8 mouse cellular contexts compared by ENCODE assay signal in the genomic region with DNA sequence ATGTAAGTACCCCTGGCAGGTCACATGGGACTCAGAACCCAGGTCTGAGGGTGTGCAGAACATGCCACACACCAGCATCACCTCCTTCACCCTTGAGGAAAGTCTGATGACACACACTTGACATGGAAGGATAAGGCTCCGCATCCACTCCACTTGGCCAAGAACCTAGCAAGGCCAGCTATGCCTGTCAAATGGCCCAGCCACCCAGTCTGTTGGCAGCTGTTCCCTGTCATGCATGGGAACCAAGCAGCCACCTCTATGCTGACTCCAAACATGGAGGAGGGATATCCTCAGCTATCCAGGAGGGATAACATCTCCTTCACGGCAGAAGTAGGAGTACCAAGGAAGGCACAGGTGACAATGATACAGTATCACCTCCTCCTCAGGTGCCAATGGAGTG. TPM values are rescaled to one million over a fixed set of nuclear protein-coding genes. Genes with fewer than 3 reads are reported as not detected.
DNase-seq lines count a peak whose midpoint lies in the region; ATAC-seq and TF ChIP-seq lines count a peak whose summit lies in the region.

No protein-coding gene starts in this region.

- no peak for ATAC-seq in G1E (ENCODE audit: extremely low read depth, insufficient number of reproducible peaks, low FRiP score, poor library complexity, severe bottlenecking)
- ATAC-seq in forebrain, postnatal 0 days, result no peak
- ATAC-seq in liver, postnatal 0 days, result no peak

- TF ChIP-seq CTCF in G1E (IDR thresholded peaks at IDR 0.05; ENCODE audit: low read depth, low read length), result no peak
- TF ChIP-seq CTCF in forebrain, postnatal 0 days (IDR thresholded peaks at IDR 0.05; ENCODE audit: low read depth), result no peak
- no peak for TF ChIP-seq CTCF in liver, postnatal 0 days (IDR thresholded peaks at IDR 0.05; ENCODE audit: low read depth)

- H3K27ac ChIP-seq in heart, embryonic 10.5 days, result peak overlapping the region; percentile 93; the same call in 1 of the 2 replicates
- no peak overlapping the region for H3K27ac ChIP-seq in forebrain, postnatal 0 days (ENCODE audit: low read depth, low read length)
- no peak overlapping the region for H3K27ac ChIP-seq in liver, postnatal 0 days (ENCODE audit: low read depth)

- peak overlapping the region; percentile 81 for H3K4me3 ChIP-seq in heart, embryonic 10.5 days
- H3K4me3 ChIP-seq in G1E (ENCODE audit: low read depth, low read length), result peak overlapping the region; percentile 77; the same call in 1 of the 2 replicates
- peak overlapping the region; percentile 67 for H3K4me3 ChIP-seq in forebrain, postnatal 0 days (ENCODE audit: low read depth, low read length)
- H3K4me3 ChIP-seq in liver, postnatal 0 days (ENCODE audit: low read depth, low read length), result no peak overlapping the region; the same call in 1 of the 2 replicates

- intact Hi-C loops in heart, postnatal 36 days (cut with DNase I), result loop anchor here (2.0 kb wide), 1 partner anchor 56 kb away; no protein-coding TSS in a partner anchor
- intact Hi-C loops in left cerebral cortex, postnatal 36 days (cut with DNase I), result loop anchor here (5.0 kb wide), 1 partner anchor 64 kb away; no protein-coding TSS in a partner anchor

- H3K4me1 ChIP-seq in heart, embryonic 10.5 days, result peaks cover 21% of the 10 kb centered on the region
- H3K4me1 ChIP-seq in G1E (ENCODE audit: insufficient read depth, low read depth, low read length), result peaks cover 53% of the 10 kb centered on the region
- peaks cover 15% of the 10 kb centered on the region for H3K4me1 ChIP-seq in forebrain, postnatal 0 days (ENCODE audit: insufficient read depth)
- H3K4me1 ChIP-seq in liver, postnatal 0 days (ENCODE audit: insufficient read depth), result peaks cover 16% of the 10 kb centered on the region

- peak overlapping the region; percentile 68; the same call in 1 of the 2 replicates for H3K9ac ChIP-seq in forebrain, postnatal 0 days
- no peak overlapping the region for H3K9ac ChIP-seq in liver, postnatal 0 days (replicated peaks)

- DNase-seq in heart, embryonic 10.5 days (ENCODE audit: low spot score), result no peak
- DNase-seq in heart, postnatal 36 days, result no peak
- DNase-seq in G1E (ENCODE audit: low spot score), result no peak
- DNase-seq in forebrain, postnatal 0 days, result no peak
- no peak for DNase-seq in liver, postnatal 0 days
- DNase-seq in gastrocnemius, adult 18-20 months (ENCODE audit: low spot score), result no peak
- no peak for DNase-seq in adrenal gland, postnatal 10 days
- no peak for DNase-seq in left cerebral cortex, postnatal 36 days (ENCODE audit: low spot score in 2 of 2)

- H3K27me3 ChIP-seq in heart, embryonic 10.5 days (ENCODE audit: insufficient read depth, poor library complexity, severe bottlenecking), result no peaks in the 10 kb centered on the region
- no peaks in the 10 kb centered on the region for H3K27me3 ChIP-seq in G1E (ENCODE audit: insufficient read depth, low read length)
- no peaks in the 10 kb centered on the region for H3K27me3 ChIP-seq in forebrain, postnatal 0 days (ENCODE audit: insufficient read depth, low read length)
- no peaks in the 10 kb centered on the region for H3K27me3 ChIP-seq in liver, postnatal 0 days (ENCODE audit: insufficient read depth, low read length)

- 0 out of 2 replicates have a peak, but pooled peaks cover 5% of the 10 kb centered on the region for H3K36me3 ChIP-seq in heart, embryonic 10.5 days
- peaks cover 32% of the 10 kb centered on the region for H3K36me3 ChIP-seq in G1E (replicated peaks)
- no peaks in the 10 kb centered on the region for H3K36me3 ChIP-seq in forebrain, postnatal 0 days (ENCODE audit: insufficient read depth)
- H3K36me3 ChIP-seq in liver, postnatal 0 days (replicated peaks; ENCODE audit: insufficient read depth, low read length), result no peaks in the 10 kb centered on the region; the same call in 1 of the 2 replicates

- WGBS in heart, embryonic 10.5 days, result 83% methylated on average over 2 of the region's 2 CpGs
- WGBS in forebrain, postnatal 0 days, result 87% methylated on average over 2 of the region's 2 CpGs
- WGBS in liver, postnatal 0 days (ENCODE audit: insufficient replicate concordance), result 73% methylated on average over 2 of the region's 2 CpGs

- no peaks in the 10 kb centered on the region for H3K9me3 ChIP-seq in heart, embryonic 10.5 days
- H3K9me3 ChIP-seq in G1E (replicated peaks), result no peaks in the 10 kb centered on the region
- H3K9me3 ChIP-seq in forebrain, postnatal 0 days (ENCODE audit: low read length), result no peaks in the 10 kb centered on the region
- no peaks in the 10 kb centered on the region for H3K9me3 ChIP-seq in liver, postnatal 0 days (ENCODE audit: low read length)

- no peak for TF ChIP-seq EP300 in liver, postnatal 0 days (IDR thresholded peaks at IDR 0.05; ENCODE audit: low read depth)

- peak overlapping the region; percentile 77 for H3K4me2 ChIP-seq in forebrain, postnatal 0 days (ENCODE audit: low read depth)
- peak overlapping the region; percentile 93 for H3K4me2 ChIP-seq in liver, postnatal 0 days (ENCODE audit: low read depth, low read length)

RNA-seq across cellular contexts. Expression of a gene that starts 1.0 kb away (rescaled TPM):
- polyA plus RNA-seq in heart, embryonic 10.5 days (2016; fragmentation: Nextera tagmentation; extraction: Ambion mirVana), result 13.0 and 15.8 TPM in 2 replicates
- 1 to 10 TPM; 8.2 to 9.8 TPM for total RNA-seq in heart, postnatal 36 days (2021)
- 15.3 and 17.9 TPM in 2 replicates for total RNA-seq in G1E (2014; fragmentation: Nextera tagmentation)
- total RNA-seq in G1E (2017), result 1.4 and 1.6 TPM in 2 replicates
- 17.6 and 18.8 TPM in 2 replicates for polyA plus RNA-seq in G1E (2012)
- total RNA-seq in forebrain, postnatal 0 days (2014; rRNA removed), result 41.2 and 51.7 TPM in 2 replicates
- polyA plus RNA-seq in forebrain, postnatal 0 days (2015; fragmentation: Nextera tagmentation; extraction: Ambion mirVana), result 43.8 and 52.9 TPM in 2 replicates
- polyA plus RNA-seq in liver, postnatal 0 days (2015; fragmentation: Nextera tagmentation; extraction: Ambion mirVana), result 2.6 and 2.7 TPM in 2 replicates
- 1 to 10 TPM; 7.7 to 8.4 TPM for total RNA-seq in gastrocnemius, adult 18-20 months (2021)
- total RNA-seq in adrenal gland, postnatal 10 days (2021), result 10 to 100 TPM; 14.1 to 19.4 TPM
- total RNA-seq in left cerebral cortex, postnatal 36 days (2021), result 100 to 1,000 TPM; 116 to 140 TPM

RNA-seq across cellular contexts. Expression of a gene that starts 38.3 kb away (rescaled TPM):
- polyA plus RNA-seq in heart, embryonic 10.5 days (2016; fragmentation: Nextera tagmentation; extraction: Ambion mirVana), result 15.6 and 15.7 TPM in 2 replicates
- 1 to 10 TPM; 8.1 to 9.4 TPM for total RNA-seq in heart, postnatal 36 days (2021)
- total RNA-seq in G1E (2014; fragmentation: Nextera tagmentation) (23.6 and 23.8 TPM in 2 replicates), G1E (2017) (11.6 and 13.9 TPM in 2 replicates)
- 10.8 and 12.8 TPM in 2 replicates for polyA plus RNA-seq in G1E (2012)
- total RNA-seq in forebrain, postnatal 0 days (2014; rRNA removed), result 29.9 and 34.8 TPM in 2 replicates
- polyA plus RNA-seq in forebrain, postnatal 0 days (2015; fragmentation: Nextera tagmentation; extraction: Ambion mirVana), result 30.8 and 35.3 TPM in 2 replicates
- 4.2 and 5.4 TPM in 2 replicates for polyA plus RNA-seq in liver, postnatal 0 days (2015; fragmentation: Nextera tagmentation; extraction: Ambion mirVana)
- total RNA-seq in gastrocnemius, adult 18-20 months (2021), result 1 to 10 TPM; 7.7 to 8.3 TPM
- total RNA-seq in adrenal gland, postnatal 10 days (2021), result 10 to 100 TPM; 14.0 to 15.1 TPM
- 10 to 100 TPM; 43.6 to 44.6 TPM for total RNA-seq in left cerebral cortex, postnatal 36 days (2021)

RNA-seq across cellular contexts. Expression of a gene that starts 48.7 kb away (rescaled TPM):
- polyA plus RNA-seq in heart, embryonic 10.5 days (2016; fragmentation: Nextera tagmentation; extraction: Ambion mirVana), result 1.2 and 3.6 TPM in 2 replicates
- total RNA-seq in heart, postnatal 36 days (2021), result not detected
- total RNA-seq in G1E (2014; fragmentation: Nextera tagmentation) (not detected in 2 replicates), G1E (2017) (0.12 TPM in 1 of 2 replicates, not detected in the other)
- 0.03 TPM in 1 of 2 replicates, not detected in the other for polyA plus RNA-seq in G1E (2012)
- 96.0 and 115 TPM in 2 replicates for total RNA-seq in forebrain, postnatal 0 days (2014; rRNA removed)
- 147 and 150 TPM in 2 replicates for polyA plus RNA-seq in forebrain, postnatal 0 days (2015; fragmentation: Nextera tagmentation; extraction: Ambion mirVana)
- polyA plus RNA-seq in liver, postnatal 0 days (2015; fragmentation: Nextera tagmentation; extraction: Ambion mirVana), result not detected in 2 replicates
- not detected for total RNA-seq in gastrocnemius, adult 18-20 months (2021)
- 1 to 10 TPM; 2.9 to 4.5 TPM for total RNA-seq in adrenal gland, postnatal 10 days (2021)
- total RNA-seq in left cerebral cortex, postnatal 36 days (2021), result 100 to 1,000 TPM; 279 to 317 TPM

RNA-seq across cellular contexts. Expression of a gene that starts 54.5 kb away (rescaled TPM):
- 1.8 and 3.2 TPM in 2 replicates for polyA plus RNA-seq in heart, embryonic 10.5 days (2016; fragmentation: Nextera tagmentation; extraction: Ambion mirVana)
- under 1 TPM; 0.39 to 0.62 TPM for total RNA-seq in heart, postnatal 36 days (2021)
- total RNA-seq in G1E (2014; fragmentation: Nextera tagmentation) (not detected in 2 replicates), G1E (2017) (not detected in 2 replicates)
- not detected in 2 replicates for polyA plus RNA-seq in G1E (2012)
- total RNA-seq in forebrain, postnatal 0 days (2014; rRNA removed), result 6.5 and 20.9 TPM in 2 replicates
- polyA plus RNA-seq in forebrain, postnatal 0 days (2015; fragmentation: Nextera tagmentation; extraction: Ambion mirVana), result 24.6 and 34.5 TPM in 2 replicates
- polyA plus RNA-seq in liver, postnatal 0 days (2015; fragmentation: Nextera tagmentation; extraction: Ambion mirVana), result 0.07 and 0.38 TPM in 2 replicates
- total RNA-seq in gastrocnemius, adult 18-20 months (2021), result 1 to 10 TPM; 2.8 to 2.9 TPM
- under 1 TPM; 0.21 to 0.42 TPM for total RNA-seq in adrenal gland, postnatal 10 days (2021)
- total RNA-seq in left cerebral cortex, postnatal 36 days (2021), result 1 to 10 TPM; 4.1 to 4.6 TPM

Comparison
In these comparisons a context has a peak if more than half of its experiments do, and no peak if none do; other contexts are left out.
1. RNA of a gene that starts 48.7 kb away (total RNA-seq): 279 to 317 TPM in left cerebral cortex, postnatal 36 days and 96.0 to 115 TPM in forebrain, postnatal 0 days; 2.9 to 4.5 TPM in adrenal gland, postnatal 10 days, 0.12 TPM in G1E, not detected in heart, postnatal 36 days and not detected in gastrocnemius, adult 18-20 months; every median in the first group is over 10 times any median in the second.